Comparison of ENCODE assay signal across 9 mouse cellular contexts in the genomic region with DNA sequence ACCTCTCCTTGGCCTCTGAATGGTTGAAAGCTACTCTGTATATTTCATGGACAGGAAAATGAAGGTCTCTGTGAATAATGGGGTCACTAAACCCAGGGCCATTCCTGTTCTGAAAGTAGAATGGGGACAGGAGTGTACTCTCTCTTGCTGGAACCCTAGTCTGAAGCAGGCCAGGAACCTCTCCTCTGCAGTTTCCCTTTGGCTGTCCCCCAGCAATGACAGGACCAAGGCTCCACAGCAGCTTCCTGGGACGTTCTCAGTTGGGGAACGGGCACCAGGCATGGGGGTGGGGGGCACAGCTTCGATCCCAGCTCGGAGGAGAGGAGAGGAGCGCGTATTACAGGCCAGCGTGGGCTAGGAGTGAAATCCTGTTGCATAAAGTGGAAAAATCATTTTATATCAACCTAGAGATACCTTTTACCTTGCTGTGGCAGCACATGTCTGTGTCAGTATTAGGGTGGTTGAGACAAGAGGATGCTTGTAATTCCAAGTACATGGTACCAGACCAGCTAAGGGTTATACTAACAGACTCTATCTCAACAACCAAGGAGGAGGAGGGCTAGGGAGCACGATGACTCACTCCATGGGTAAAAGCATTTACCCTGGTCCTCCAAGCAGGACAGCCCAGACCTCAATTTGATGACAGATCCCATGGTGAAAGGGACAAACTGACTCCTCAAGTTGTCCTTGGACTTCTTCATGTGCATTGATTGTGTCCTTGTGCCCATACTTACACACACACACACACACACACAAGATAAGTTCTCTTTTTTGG. TPM values are rescaled to one million over a fixed set of nuclear protein-coding genes. Genes with fewer than 3 reads are reported as not detected.
DNase-seq lines count a peak whose midpoint lies in the region; ATAC-seq and TF ChIP-seq lines count a peak whose summit lies in the region.
"Had no signal": no experiment of that assay in that cellular context is flagged by ENCODE, and none has a peak within 500 bp of the region (broad histone marks: within the 10 kb centered on the region; RNA-seq: fewer than 3 reads in every experiment).

No protein-coding gene starts in this region.

- H3K4me2 ChIP-seq in kidney, postnatal 0 days (ENCODE audit: low read length): no peak overlapping the region; the same call in 1 of the 2 replicates
- H3K4me2 ChIP-seq in embryonic facial prominence, embryonic 15.5 days (replicated peaks): no peak overlapping the region
- peak overlapping the region; percentile 84 for H3K4me2 ChIP-seq in hindbrain, embryonic 16.5 days (ENCODE audit: low read length)
- H3K4me2 ChIP-seq in midbrain, postnatal 0 days (ENCODE audit: low read depth, low read length, poor library complexity, severe bottlenecking): peak overlapping the region; percentile 72

- peaks cover 15% of the 10 kb centered on the region; the same call in 1 of the 2 replicates for H3K4me1 ChIP-seq in kidney, postnatal 0 days (replicated peaks; ENCODE audit: insufficient read depth, low read length)
- H3K4me1 ChIP-seq in embryonic facial prominence, embryonic 15.5 days: peaks cover 30% of the 10 kb centered on the region
- peaks cover 20% of the 10 kb centered on the region for H3K4me1 ChIP-seq in hindbrain, embryonic 16.5 days (ENCODE audit: control insufficient read depth, insufficient read depth, low read depth, low read length)
- peaks cover 7% of the 10 kb centered on the region for H3K4me1 ChIP-seq in midbrain, postnatal 0 days (ENCODE audit: insufficient read depth, low read length)

- H3K9ac ChIP-seq in kidney, postnatal 0 days (ENCODE audit: low read depth, low read length): peak overlapping the region; percentile 14; the same call in 1 of the 2 replicates
- no peak overlapping the region for H3K9ac ChIP-seq in embryonic facial prominence, embryonic 15.5 days
- H3K9ac ChIP-seq in hindbrain, embryonic 16.5 days (ENCODE audit: low read depth, low read length): peak overlapping the region; percentile 99
- H3K9ac ChIP-seq in midbrain, postnatal 0 days (replicated peaks; ENCODE audit: low read length, poor library complexity, severe bottlenecking): peak overlapping the region; percentile 13; the same call in 1 of the 2 replicates

- no peak overlapping the region for H3K4me3 ChIP-seq in kidney, postnatal 0 days (replicated peaks; ENCODE audit: low read depth, low read length)
- H3K4me3 ChIP-seq in embryonic facial prominence, embryonic 15.5 days (replicated peaks): no peak overlapping the region
- no peak overlapping the region; the same call in 1 of the 2 replicates for H3K4me3 ChIP-seq in hindbrain, embryonic 16.5 days (ENCODE audit: low read length)
- H3K4me3 ChIP-seq in midbrain, postnatal 0 days (ENCODE audit: low read depth, low read length): no peak overlapping the region

- 0 out of 2 replicates have a peak overlapping the region, but pooled peaks have one; percentile 98 for H3K27ac ChIP-seq in kidney, postnatal 0 days
- peak overlapping the region; percentile 98 for H3K27ac ChIP-seq in embryonic facial prominence, embryonic 15.5 days (replicated peaks)
- H3K27ac ChIP-seq in hindbrain, embryonic 16.5 days (ENCODE audit: low read depth, low read length): peak overlapping the region; percentile 98
- H3K27ac ChIP-seq in midbrain, postnatal 0 days (ENCODE audit: low read depth, low read length): peak overlapping the region; percentile 97

- H3K27me3 ChIP-seq in kidney, postnatal 0 days (ENCODE audit: insufficient read depth, low read length): no peaks in the 10 kb centered on the region
- H3K27me3 ChIP-seq in embryonic facial prominence, embryonic 15.5 days: no peaks in the 10 kb centered on the region
- H3K27me3 ChIP-seq in hindbrain, embryonic 16.5 days (replicated peaks; ENCODE audit: control insufficient read depth, insufficient read depth, low read length): no peaks in the 10 kb centered on the region
- H3K27me3 ChIP-seq in midbrain, postnatal 0 days (ENCODE audit: insufficient read depth, low read length): no peaks in the 10 kb centered on the region

- H3K9me3 ChIP-seq in kidney, postnatal 0 days (replicated peaks; ENCODE audit: low read length): no peaks in the 10 kb centered on the region
- no peaks in the 10 kb centered on the region for H3K9me3 ChIP-seq in embryonic facial prominence, embryonic 15.5 days (replicated peaks)
- H3K9me3 ChIP-seq in hindbrain, embryonic 16.5 days (ENCODE audit: control insufficient read depth, low read length): no peaks in the 10 kb centered on the region
- H3K9me3 ChIP-seq in midbrain, postnatal 0 days (ENCODE audit: low read length): no peaks in the 10 kb centered on the region

- no peak for ATAC-seq in kidney, postnatal 0 days (replicated peaks; ENCODE audit: low FRiP score, low read depth)
- no peak for ATAC-seq in embryonic facial prominence, embryonic 15.5 days (ENCODE audit: insufficient number of reproducible peaks, low FRiP score, low TSS enrichment, low read depth)
- ATAC-seq in hindbrain, embryonic 16.5 days: no peak
- ATAC-seq in midbrain, postnatal 0 days (ENCODE audit: low FRiP score): no peak
- no peak for ATAC-seq in inflammation-experienced regulatory T-cells, adult 6 months

- peaks cover 14% of the 10 kb centered on the region for H3K36me3 ChIP-seq in kidney, postnatal 0 days (ENCODE audit: insufficient read depth, low read length)
- H3K36me3 ChIP-seq in embryonic facial prominence, embryonic 15.5 days: peaks cover 16% of the 10 kb centered on the region
- H3K36me3 ChIP-seq in hindbrain, embryonic 16.5 days (ENCODE audit: control insufficient read depth, insufficient read depth, low read length): peaks cover 8% of the 10 kb centered on the region
- peaks cover 11% of the 10 kb centered on the region for H3K36me3 ChIP-seq in midbrain, postnatal 0 days (ENCODE audit: insufficient read depth, low read length)

- 88% methylated on average over 8 of the region's 8 CpGs for WGBS in kidney, postnatal 0 days
- WGBS in embryonic facial prominence, embryonic 15.5 days: 94% methylated on average over 8 of the region's 8 CpGs
- WGBS in hindbrain, embryonic 16.5 days: 94% methylated on average over 8 of the region's 8 CpGs
- 89% methylated on average over 8 of the region's 8 CpGs for WGBS in midbrain, postnatal 0 days

- no peak for DNase-seq in kidney, postnatal 0 days (ENCODE audit: low spot score)
- no peak for DNase-seq in kidney, postnatal 10 days
- DNase-seq in midbrain, postnatal 0 days (ENCODE audit: low spot score): no peak
- DNase-seq in urinary bladder, postnatal 4 days (ENCODE audit: low spot score in 2 of 2): no peak
- DNase-seq: kidney, adult 9 months had no signal

- no peak for TF ChIP-seq CTCF in kidney, postnatal 0 days (IDR thresholded peaks at IDR 0.05; ENCODE audit: low read depth)
- TF ChIP-seq CTCF in midbrain, postnatal 0 days (IDR thresholded peaks at IDR 0.05): no peak

RNA-seq across cellular contexts. Expression of a gene that starts 2.2 kb away (rescaled TPM):
- polyA plus RNA-seq in kidney, postnatal 0 days (2015; fragmentation: Nextera tagmentation; extraction: Ambion mirVana): 1,330 and 1,432 TPM in 2 replicates
- 1,563 and 1,577 TPM in 2 replicates for polyA plus RNA-seq in embryonic facial prominence, embryonic 15.5 days (2015; fragmentation: Nextera tagmentation; extraction: Ambion mirVana)
- polyA plus RNA-seq in hindbrain, embryonic 16.5 days (2015; fragmentation: Nextera tagmentation; extraction: Ambion mirVana): 1,542 and 1,571 TPM in 2 replicates
- 1,063 and 1,068 TPM in 2 replicates for total RNA-seq in midbrain, postnatal 0 days (2014; rRNA removed)
- 1,368 and 1,371 TPM in 2 replicates for polyA plus RNA-seq in midbrain, postnatal 0 days (2015; fragmentation: Nextera tagmentation; extraction: Ambion mirVana)
- 1,000 to 10,000 TPM in 1 of 3 experiments, 100 to 1,000 TPM in 2; 939 to 1,028 (median 983) TPM for polyA plus RNA-seq in inflammation-experienced regulatory T-cells, adult 6 months (2017; shearing (Covaris generic))

RNA-seq across cellular contexts. Expression of a gene that starts 11.6 kb away (rescaled TPM):
- 131 and 138 TPM in 2 replicates for polyA plus RNA-seq in kidney, postnatal 0 days (2015; fragmentation: Nextera tagmentation; extraction: Ambion mirVana)
- 133 and 139 TPM in 2 replicates for polyA plus RNA-seq in embryonic facial prominence, embryonic 15.5 days (2015; fragmentation: Nextera tagmentation; extraction: Ambion mirVana)
- polyA plus RNA-seq in hindbrain, embryonic 16.5 days (2015; fragmentation: Nextera tagmentation; extraction: Ambion mirVana): 96.2 and 101 TPM in 2 replicates
- total RNA-seq in midbrain, postnatal 0 days (2014; rRNA removed): 91.7 and 113 TPM in 2 replicates
- polyA plus RNA-seq in midbrain, postnatal 0 days (2015; fragmentation: Nextera tagmentation; extraction: Ambion mirVana): 71.8 and 75.3 TPM in 2 replicates
- polyA plus RNA-seq in inflammation-experienced regulatory T-cells, adult 6 months (2017; shearing (Covaris generic)): 10 to 100 TPM; 30.2 to 38.1 (median 32.6) TPM

RNA-seq across cellular contexts. Expression of a gene that starts 19.8 kb away (rescaled TPM):
- polyA plus RNA-seq in kidney, postnatal 0 days (2015; fragmentation: Nextera tagmentation; extraction: Ambion mirVana): 4.8 and 5.1 TPM in 2 replicates
- 5.5 and 6.3 TPM in 2 replicates for polyA plus RNA-seq in embryonic facial prominence, embryonic 15.5 days (2015; fragmentation: Nextera tagmentation; extraction: Ambion mirVana)
- polyA plus RNA-seq in hindbrain, embryonic 16.5 days (2015; fragmentation: Nextera tagmentation; extraction: Ambion mirVana): 6.1 and 6.8 TPM in 2 replicates
- total RNA-seq in midbrain, postnatal 0 days (2014; rRNA removed): 2.0 and 4.8 TPM in 2 replicates
- 2.5 and 3.1 TPM in 2 replicates for polyA plus RNA-seq in midbrain, postnatal 0 days (2015; fragmentation: Nextera tagmentation; extraction: Ambion mirVana)
- polyA plus RNA-seq in inflammation-experienced regulatory T-cells, adult 6 months (2017; shearing (Covaris generic)): 10 to 100 TPM; 35.1 to 44.1 (median 43.1) TPM

RNA-seq across cellular contexts. Expression of a gene that starts 24.1 kb away (rescaled TPM):
- polyA plus RNA-seq in kidney, postnatal 0 days (2015; fragmentation: Nextera tagmentation; extraction: Ambion mirVana): 93.6 and 101 TPM in 2 replicates
- polyA plus RNA-seq in embryonic facial prominence, embryonic 15.5 days (2015; fragmentation: Nextera tagmentation; extraction: Ambion mirVana): 92.7 and 99.7 TPM in 2 replicates
- polyA plus RNA-seq in hindbrain, embryonic 16.5 days (2015; fragmentation: Nextera tagmentation; extraction: Ambion mirVana): 55.7 and 56.5 TPM in 2 replicates
- 45.3 and 82.1 TPM in 2 replicates for total RNA-seq in midbrain, postnatal 0 days (2014; rRNA removed)
- 38.4 TPM in 2 replicates for polyA plus RNA-seq in midbrain, postnatal 0 days (2015; fragmentation: Nextera tagmentation; extraction: Ambion mirVana)
- polyA plus RNA-seq in inflammation-experienced regulatory T-cells, adult 6 months (2017; shearing (Covaris generic)): 100 to 1,000 TPM in 2 of 3 experiments, 10 to 100 TPM in 1; 72.2 to 131 (median 109) TPM

RNA-seq across cellular contexts. Expression of a gene that starts 25.8 kb away (rescaled TPM):
- polyA plus RNA-seq in kidney, postnatal 0 days (2015; fragmentation: Nextera tagmentation; extraction: Ambion mirVana): 1.5 and 1.8 TPM in 2 replicates
- 3.9 and 4.7 TPM in 2 replicates for polyA plus RNA-seq in embryonic facial prominence, embryonic 15.5 days (2015; fragmentation: Nextera tagmentation; extraction: Ambion mirVana)
- 29.3 and 31.7 TPM in 2 replicates for polyA plus RNA-seq in hindbrain, embryonic 16.5 days (2015; fragmentation: Nextera tagmentation; extraction: Ambion mirVana)
- total RNA-seq in midbrain, postnatal 0 days (2014; rRNA removed): 77.9 and 95.6 TPM in 2 replicates
- 29.1 and 30.7 TPM in 2 replicates for polyA plus RNA-seq in midbrain, postnatal 0 days (2015; fragmentation: Nextera tagmentation; extraction: Ambion mirVana)
- under 1 TPM; 0.12 to 0.63 (median 0.14) TPM for polyA plus RNA-seq in inflammation-experienced regulatory T-cells, adult 6 months (2017; shearing (Covaris generic))
- total RNA-seq: common myeloid progenitor, adult 5-6 weeks had no signal

Comparison
In these comparisons a context has a peak if more than half of its experiments do, and no peak if none do; other contexts are left out.
1. H3K4me2 ChIP-seq: peak in hindbrain, embryonic 16.5 days (single experiment) and midbrain, postnatal 0 days (single experiment); none in kidney, postnatal 0 days (single experiment) and embryonic facial prominence, embryonic 15.5 days (single experiment).
2. Peak in every context shown above with its lines, with median percentiles within 50 percentile points of each other: H3K27ac ChIP-seq.